Mouse (Mus musculus) cerebellum, adult 18-20 months (tissue): ENCODE results near the gene Fgf2.

ENCODE experiments used
- DNase-seq, 2 experiments: peaks; one replicate each; pipeline ENCODE4 v3.0.0; 2021

The Fgf2 gene

GRCm38 (mm10) chr3:37418961-37419457, 70.9 kb downstream of the Fgf2 start:
- peak in 1 of 2 experiments; percentile 70 for DNase-seq

GRCm38 (mm10) chr3:37419458-37419991, 71.4 kb downstream of the Fgf2 start, which contains the start of gene Spata5:
Gene Spata5, plus strand, starts transcription at chr3:37419896.
- peak; percentile 97 to 99 for DNase-seq

GRCm38 (mm10) chr3:37420072-37420471, 71.9 kb downstream of the Fgf2 start, which contains the start of gene Nudt6:
Gene Nudt6, minus strand, starts transcription at chr3:37420211.
- peak; percentile 89 to 91 for DNase-seq

- no peak for DNase-seq
These were observed 72.5 kb downstream of the Fgf2 start for GRCm38 (mm10) chr3:37420641-37421040.

GRCm38 (mm10) chr3:37421179-37421578, 73.0 kb downstream of the Fgf2 start:
- DNase-seq = no peak

GRCm38 (mm10) chr3:37426069-37426468, 77.9 kb downstream of the Fgf2 start:
- DNase-seq = no peak

DNA sequence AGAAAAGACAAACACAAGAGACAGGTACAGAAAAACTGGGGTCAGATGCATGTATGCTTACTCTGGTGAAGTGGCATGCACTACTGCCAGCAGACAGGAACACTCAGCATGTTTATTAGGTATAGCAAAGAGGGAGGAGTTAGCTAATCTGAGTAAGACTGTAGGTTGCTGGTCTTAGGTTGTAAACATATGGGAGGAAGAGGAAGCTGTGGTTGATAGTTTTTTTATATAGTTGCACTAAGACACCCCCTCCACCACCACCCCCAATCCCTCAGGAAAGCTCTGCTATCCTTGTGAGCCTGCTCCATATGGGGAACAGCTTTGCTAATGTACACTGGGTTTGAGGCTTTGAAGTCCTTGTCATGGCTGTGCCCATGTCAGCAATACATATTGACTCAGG, 82.2 kb downstream of the Fgf2 start:
- DNase-seq = no peak

GRCm38 (mm10) chr3:37439770-37440169, 91.6 kb downstream of the Fgf2 start:
- no peak for DNase-seq

DNA sequence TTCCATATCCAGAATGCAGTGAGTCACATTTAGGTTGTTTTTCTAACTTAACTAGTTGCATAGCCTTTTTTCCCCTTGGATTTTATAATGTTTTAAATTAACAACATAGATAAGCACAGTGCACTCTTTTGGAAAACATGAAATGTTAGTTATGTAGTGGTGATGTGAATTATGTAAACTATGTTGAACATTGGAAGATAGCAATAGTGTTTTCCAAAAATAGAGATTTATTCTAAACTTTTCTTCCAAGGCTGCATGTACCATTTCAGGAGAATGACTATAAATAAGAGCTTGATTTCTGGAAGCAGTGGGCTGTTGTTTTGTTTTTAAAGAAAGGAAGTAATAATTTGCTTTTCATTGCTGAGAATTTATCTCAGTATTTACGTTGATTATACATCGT, 95.3 kb downstream of the Fgf2 start:
- DNase-seq = no peak

DNA sequence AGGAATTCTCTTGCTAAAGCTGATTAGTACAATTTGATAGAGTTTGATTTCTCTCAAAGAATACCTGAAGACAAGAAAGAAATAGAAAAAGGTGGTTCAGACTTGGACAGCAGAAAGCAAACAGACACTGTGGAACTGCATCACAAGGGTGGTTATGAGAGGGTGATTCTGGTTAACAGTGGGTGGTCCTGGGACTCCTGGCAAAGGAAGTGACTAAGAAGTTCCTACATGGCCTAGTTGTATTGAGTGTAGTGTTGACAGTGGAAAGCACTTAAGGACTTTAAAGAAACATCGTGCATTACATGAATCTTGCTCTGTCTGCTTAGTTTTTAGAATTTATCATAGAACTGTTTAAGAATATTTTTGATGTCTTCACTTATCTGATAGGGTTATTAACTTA, 107.8 kb downstream of the Fgf2 start:
- DNase-seq = no peak
